Mouse (Mus musculus) frontal cortex, adult 2 months (tissue): Measurements from ENCODE around the gene Rnf40. TPM values are rescaled to one million over a fixed set of nuclear protein-coding genes. Genes with fewer than 3 reads are reported as not detected.
A peak's percentile ranks its signal among the peaks of the same experiment; 100 is the strongest.
"Not testable (repeated sequence)": the region's sequence is repeated elsewhere in the genome, so short reads cannot be mapped to it uniquely, and the experiment has no call there.

ENCODE experiments used
- DNase-seq, 2 experiments: peaks; one replicate each; pipeline ENCODE4 v3.0.0; 2022; ENCODE audit warnings: low spot score in 1 of 2; ENCODE audit errors: extremely low spot score in 1 of 2
- polyA plus RNA-seq: library from polyadenylated mRNA; depleted of rRNA; stranded (reverse); fragments of >200 nt; gene quantifications from 2 replicates; pipeline ENCODE4 v1.2.3, GENCODE M21; 2012

The Rnf40 gene
- polyA plus RNA-seq, 1 experiment = 54.0 TPM

DNA sequence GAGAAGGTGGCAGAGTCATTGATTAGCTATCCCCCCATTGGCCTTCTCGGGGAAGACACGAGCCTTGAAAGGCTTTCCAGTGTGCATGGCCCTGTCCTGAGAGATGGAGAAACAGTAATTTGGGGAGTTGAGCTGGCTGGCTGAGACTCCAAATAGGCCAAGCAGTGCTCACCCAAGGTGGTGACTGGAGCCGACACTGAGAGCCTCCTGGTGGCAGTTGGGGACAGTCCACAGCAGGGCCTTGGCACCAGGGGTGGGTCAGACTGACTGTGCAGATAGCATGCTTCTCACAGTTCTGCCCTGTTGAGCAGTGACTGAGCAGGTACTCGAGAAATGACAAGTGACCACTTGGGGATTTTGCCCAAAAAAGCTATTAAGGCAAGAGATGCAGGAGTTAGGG, 13.2 kb downstream of the Rnf40 start:
- no peak for DNase-seq

DNA sequence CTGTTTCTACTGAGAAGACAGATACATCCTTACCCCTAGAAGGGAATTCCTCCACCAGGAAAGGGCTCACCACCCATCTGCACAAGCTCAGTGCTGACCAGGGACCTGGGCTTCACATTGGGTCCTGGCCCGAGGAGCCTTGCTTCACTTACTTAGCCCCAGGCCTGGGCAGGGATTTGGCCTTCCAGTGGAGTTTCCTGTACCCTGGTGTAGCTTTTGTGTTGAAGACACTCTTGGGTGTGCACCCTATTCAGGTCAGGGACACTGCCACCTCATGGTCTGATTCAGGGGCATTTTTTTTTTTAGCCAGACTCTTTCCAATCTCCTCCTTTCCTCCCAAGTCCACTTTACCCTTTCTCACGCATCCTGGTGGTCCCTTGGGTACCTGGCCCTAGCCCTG, 14.3 kb downstream of the Rnf40 start:
- DNase-seq = no peak

DNA sequence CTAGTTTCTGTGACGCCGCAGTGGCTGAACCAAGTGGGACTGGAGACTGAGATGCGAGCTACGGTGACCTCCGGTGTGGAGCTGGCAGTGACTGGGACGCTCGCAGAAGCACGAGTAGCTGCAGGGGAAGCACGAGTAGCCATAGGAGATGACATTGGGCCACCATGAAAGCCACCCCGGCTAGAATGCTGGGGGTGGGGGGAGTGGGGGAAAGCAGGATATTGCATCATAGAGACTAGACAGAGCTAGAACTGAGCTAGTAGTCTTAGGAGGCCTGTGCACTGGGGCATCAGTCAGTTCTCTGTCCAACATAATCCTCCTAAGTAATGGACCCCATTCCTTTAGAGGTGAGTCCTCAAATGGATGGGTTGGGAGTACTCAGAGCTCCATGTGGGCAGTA, 15.7 kb downstream of the Rnf40 start:
- DNase-seq = no peak

DNA sequence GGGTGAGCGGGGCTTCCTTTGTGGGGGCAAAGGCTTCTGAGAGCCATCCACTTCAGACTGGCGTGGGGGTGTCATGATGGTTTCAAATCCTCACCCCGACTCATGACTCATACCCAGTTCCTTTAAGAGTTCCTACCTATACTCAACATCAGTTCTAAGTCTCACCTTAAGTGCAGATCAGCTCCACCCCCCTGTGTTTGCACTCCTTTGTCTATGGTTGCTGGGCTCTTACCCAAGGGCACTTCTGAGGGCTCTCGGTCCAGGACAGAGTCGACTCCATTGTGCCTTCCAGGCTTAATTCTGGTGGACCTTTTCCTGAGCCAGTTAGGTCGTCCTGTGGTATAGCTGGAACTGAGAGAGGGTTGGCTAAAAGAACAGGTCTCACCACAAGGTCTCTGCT, 18.6 kb downstream of the Rnf40 start:
- no peak for DNase-seq

DNA sequence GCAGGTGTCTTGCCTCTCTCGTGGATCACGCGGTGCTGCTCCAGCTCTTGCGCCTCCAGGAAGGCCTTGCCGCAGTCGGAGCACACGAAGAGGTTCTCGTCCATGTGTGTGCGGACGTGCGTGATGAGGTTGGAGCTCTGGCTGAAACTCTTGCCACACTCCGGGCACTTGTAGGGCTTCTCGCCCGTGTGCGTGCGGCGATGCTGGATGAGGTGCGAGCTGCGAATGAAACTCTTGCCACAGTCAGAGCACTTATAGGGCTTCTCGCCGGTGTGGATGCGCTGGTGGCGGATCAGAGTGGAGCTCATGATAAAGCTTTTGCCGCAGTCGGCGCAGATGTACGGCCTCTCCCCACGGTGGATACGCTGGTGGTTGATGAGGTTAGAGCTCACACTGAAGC, 22.4 kb downstream of the Rnf40 start:
- no peak for DNase-seq

DNA sequence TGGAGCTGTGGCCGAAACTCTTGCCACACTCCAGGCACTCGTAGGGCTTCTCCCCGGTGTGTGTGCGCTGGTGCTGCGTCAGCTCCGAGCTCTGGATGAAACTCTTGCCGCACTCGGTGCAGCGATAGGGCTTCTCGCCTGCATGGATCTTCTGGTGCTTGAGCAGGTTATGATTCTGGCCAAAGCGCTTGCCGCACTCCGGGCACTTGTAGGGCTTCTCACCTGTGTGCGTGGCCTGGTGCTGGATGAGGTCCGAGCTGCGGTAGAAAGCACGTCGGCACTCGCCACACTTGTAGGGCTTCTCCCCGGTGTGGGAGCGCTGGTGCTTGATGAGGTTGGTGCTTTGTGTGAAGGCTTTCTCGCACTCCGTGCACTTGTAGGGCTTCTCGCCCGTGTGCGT, 23.0 kb downstream of the Rnf40 start:
- no peak for DNase-seq

DNA sequence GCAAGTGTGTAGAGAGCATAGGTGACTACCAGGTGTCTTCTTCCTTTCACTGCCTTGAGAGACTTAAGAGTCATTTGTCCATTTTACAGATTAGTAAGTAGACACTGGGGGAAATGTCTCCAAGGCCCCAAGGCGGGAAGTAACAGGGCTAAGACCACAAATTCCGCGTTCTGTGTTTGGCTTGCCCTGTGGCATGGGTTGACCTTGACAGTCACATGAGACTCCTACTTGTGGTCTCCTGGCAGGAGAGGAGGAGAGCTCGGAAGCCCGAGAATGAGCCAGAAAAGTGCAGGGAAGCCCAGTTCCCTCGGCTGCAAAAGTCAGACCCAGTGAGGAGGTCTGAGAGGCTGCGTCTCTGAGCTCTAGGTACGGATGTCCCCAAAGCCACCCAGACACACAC, 24.9 kb downstream of the Rnf40 start:
- DNase-seq = no peak

DNA sequence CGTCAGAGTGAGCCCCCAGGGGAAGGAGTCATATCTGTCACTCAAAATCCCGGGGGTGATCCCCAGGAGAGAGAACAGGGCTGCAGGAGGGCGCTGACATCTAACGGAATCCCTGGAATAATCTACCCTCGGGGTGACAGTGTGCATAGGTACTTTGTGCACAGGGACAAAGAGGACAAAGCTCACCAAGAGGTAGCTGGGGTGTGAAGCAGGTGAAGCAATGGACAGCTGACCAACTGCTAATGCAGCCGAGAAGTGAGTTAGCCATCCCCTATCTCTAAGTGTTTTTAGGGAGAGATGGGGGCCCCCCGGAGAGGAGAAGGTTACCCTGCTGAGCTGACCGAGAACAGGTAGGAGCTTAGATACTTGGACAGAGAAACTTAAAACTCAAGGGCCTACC, 25.5 kb downstream of the Rnf40 start:
- no peak for DNase-seq

DNA sequence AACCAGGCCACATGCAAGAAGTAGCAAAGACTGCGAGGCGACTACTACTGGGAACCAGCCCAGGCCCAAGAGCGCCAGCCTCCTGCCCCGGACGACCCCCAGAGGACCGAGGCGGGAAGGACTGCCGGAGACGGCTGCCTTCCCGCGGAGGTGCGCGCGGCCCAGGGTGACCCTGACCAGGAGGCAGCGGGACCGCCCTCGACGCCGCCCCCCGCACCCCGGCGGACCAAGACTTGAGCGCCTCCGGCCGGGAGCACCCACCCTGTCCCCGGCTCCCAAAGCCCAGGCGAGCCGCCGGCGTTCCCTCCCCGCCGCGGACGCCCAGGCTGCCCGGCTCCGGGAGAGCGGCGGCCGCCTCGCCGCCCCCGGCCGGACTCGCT, 25.9 kb downstream of the Rnf40 start:
- DNase-seq = no peak

DNA sequence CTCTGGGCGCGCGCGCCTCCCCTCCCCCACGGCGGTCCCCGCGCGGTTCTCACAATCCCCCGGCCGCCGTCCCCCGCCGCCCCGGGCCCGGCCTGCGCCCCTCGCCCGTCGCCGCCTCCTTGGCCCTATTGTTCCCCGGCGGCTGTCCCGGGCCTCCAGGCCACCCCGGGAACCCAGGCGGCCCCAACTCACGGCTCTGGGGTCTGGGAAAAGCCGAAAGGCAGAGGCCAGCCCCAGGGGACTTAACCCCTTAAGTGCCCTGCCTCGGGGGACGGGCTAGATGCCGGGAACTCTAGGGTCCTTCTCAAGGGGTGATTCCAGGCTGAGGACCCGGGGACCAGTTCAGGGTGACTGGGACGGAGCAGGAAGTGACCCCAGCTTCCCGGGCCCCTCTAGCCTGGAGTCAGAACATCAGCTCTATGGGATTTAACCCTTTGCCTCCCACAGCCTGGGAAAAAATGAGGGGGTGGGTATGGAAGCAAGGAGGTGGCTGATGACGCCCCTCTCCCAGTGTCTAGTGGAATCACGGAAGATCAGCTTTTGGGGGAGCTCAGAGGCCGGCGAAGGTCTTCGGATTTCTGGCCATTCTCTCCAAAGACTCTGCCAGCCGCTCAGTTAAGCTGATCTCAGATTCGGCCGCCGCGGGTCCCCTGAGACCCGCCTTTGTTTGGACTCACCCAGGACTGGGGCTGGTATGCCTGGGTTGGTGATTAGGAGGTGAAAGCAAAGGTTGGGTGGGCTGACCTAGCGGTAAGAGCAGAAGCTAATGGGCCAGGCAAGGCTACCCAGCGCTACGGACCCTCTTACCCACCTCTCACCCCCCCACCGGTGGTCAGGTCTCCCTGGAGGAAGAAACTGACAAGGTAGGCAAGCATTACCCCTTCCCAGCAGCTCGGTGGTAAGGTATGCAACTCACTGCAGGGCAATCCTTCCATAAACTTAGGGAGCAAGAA, 26.6 kb downstream of the Rnf40 start, which contains the start of gene Zfp629:
Zfp629 (minus strand) TSS at position 907 of the 953 bp plus-strand sequence.
- peak; percentile 68 to 85 for DNase-seq

DNA sequence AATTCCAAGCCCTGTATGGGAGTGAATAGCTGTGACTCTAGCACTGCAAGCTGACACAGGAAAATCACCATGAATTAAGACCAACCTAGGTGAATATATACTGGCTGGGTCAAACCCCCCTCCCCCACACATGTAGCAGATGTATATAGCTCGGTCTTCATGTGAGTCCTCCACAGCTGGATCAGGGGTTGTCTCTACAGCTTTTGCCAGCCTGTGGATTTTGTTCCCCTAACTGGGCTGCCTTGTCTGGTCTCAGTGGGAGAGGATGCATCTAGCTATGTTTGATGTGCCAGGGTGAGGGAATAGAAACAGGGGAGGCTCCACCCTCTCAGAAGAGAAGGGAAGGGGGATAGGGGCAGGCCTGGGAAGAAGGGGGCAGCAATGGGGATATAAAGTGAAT, 27.8 kb downstream of the Rnf40 start:
- DNase-seq = no peak

DNA sequence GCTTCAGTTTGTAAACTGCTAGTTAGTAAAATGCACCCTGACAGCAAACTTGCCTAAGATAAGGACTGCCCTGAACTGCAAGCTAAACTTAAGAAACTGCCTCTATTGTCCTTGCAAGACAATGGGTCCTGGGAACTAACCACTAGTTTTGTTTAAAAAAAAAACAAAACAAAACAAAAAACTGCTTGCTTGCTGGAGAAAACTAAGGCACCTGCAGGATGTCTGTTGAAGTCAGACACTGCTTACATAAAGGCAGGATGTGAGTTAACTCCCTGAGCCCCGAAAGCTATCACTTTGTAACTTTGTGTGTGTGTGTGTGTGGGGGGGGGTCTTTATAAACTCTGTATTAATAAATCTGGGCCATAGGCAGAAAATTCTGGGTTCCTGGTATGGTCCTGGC, 28.3 kb downstream of the Rnf40 start:
- no peak for DNase-seq

DNA sequence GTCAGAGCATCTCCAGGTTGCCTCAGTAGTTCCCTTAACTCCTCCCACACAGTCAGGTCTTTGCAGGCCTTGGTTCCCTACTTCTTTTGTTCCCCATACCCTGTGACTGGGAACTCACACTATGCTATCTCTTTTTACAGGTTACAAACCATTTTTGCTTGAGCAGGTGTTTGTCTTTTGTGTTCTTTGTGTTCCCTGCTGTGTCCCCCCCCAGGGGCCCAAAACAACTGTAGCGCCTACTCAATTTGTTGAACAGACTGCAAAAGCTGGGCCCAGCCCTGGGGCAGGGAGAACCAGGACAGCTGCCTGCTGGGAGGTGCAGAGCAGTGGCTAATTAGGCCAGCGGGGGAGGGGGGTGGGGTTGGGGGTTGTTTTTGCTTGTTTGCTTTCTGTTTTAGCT, 29.4 kb downstream of the Rnf40 start:
- DNase-seq = no peak

DNA sequence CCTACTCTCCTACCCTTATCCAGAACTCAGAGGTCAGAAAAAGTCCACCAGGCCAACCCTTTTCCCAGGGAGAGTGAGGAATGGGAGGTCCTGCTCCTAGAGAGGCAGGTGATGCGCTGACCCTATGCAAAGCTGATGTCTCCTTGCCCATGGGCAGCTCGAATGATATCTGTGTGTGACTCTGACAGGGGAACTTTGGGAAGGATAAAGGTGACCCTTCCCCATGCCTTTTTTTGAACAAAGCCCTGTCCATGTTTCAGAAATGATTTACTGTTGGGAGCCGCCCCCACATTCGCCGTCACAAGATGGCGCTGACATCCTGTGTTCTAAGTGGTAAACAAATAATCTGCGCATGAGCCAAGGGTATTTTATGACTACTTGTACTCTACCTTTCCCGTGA, 29.8 kb downstream of the Rnf40 start:
- DNase-seq = not testable (repeated sequence)

DNA sequence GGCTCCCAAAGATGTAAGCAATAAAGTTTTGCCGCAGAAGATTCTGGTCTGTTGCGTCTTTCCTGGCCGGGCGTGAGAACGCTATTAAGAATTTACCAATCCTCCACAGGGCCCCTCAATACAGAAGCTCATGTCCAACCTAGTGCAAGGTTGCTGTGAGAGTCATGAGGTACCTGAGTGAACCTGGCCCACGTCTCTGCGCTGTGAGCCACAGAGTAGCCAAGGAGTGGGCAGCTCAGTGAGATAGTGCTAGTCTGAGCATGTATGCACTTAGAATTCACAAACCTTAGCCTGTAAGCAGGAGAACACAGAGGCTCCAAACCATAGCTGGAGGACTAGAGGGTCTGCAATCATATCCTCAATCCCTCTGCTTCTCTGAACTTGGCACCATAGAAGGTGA, 37.5 kb downstream of the Rnf40 start:
- no peak for DNase-seq

DNA sequence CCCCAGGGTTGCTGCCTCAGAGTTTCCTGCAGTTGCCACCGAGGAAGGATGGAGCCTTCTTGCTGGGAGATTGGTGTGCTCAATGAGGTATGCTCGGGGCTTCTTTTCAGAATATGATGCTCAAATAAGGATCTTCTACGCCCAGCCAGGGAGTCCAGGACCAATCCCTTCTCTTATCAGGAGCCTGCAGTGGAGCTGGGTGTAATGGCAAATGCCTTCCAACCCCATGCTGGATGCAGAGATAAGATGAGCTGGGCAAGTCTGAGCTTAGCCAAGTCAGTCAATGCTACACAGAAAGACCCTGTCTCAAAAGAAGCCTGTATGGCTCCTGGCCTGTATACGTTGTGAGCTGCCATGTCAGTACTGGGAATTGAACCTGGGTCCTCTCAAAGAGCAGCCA, 37.9 kb downstream of the Rnf40 start:
- DNase-seq = no peak

DNA sequence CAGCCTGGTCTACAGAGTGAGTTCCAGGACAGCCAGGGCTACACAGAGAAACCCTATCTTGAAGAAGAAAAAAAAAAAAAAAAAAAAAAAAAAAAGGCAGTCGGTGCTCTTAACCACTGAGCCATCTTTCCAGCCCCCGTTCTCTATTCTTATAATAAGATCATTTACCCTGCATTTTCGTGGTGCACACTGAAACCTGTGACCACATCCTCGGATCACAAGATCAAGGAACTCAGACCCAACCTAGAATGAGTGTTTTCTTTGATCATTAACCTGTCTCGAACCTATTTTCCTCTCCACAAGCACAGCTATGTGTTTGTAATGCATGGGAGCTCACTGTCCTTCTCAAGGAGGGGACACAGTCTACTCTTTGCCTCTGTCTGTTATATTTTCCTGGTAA, 40.1 kb downstream of the Rnf40 start:
- no peak for DNase-seq

DNA sequence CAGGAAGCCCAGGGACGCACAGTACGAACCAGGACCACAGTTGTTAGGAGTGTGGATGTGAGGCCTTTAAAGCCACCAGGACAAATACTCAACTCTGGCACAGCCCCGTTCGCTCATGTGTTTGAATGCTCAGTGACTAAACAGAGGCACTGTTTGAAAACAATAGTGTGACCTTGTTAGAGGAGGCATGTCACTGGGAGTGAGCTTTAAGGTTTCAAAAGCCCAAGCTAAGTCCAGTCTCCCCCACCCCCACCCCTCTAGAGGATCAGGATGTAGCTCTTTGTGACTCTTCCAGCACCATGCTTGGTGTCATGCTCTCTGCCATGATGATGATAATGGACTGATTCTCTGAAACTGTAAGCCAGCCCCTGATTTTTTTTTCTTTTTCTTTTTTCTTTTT, 42.8 kb downstream of the Rnf40 start:
- DNase-seq = no peak

DNA sequence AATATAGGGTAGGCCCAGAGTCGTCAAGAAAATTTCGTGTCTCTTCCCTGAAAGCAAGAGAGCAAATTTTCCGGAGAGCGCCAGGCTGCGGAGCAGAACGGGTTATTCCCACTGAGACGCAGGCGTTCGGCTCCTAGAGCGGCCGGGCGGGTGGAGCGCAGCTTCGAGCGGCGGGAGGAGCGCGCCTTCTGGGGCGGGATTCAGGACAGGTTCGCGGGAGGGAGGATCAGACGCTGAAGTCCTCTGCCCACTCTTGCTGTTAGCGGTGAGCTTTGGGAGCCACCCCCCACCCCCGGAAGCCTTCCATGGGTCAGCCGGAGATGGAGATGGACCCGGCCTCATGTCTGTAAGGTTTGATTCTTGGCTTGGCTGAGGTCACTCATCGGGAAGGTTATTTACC, 48.4 kb downstream of the Rnf40 start:
- DNase-seq = peak; percentile 49 to 82

DNA sequence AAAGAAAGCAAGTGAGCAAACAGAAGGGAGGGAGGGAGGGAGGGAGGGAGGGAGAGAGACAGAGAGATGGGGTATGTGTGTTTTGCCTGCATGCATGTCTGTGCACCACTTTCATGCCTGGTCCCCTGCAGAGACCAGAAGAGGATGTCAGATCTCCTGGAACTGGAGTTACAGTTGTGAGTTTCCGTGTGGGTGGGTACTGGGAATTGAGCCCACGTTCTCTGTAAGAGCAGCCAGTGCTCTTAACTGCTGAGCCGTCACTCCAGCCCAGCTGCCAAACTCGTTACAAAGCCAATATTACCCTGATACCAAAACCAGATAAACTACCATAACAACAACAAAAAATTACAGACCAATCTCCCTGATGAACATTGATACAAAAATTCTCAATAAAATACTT, 52.7 kb downstream of the Rnf40 start:
- DNase-seq = peak in 1 of 2 experiments; percentile 17

DNA sequence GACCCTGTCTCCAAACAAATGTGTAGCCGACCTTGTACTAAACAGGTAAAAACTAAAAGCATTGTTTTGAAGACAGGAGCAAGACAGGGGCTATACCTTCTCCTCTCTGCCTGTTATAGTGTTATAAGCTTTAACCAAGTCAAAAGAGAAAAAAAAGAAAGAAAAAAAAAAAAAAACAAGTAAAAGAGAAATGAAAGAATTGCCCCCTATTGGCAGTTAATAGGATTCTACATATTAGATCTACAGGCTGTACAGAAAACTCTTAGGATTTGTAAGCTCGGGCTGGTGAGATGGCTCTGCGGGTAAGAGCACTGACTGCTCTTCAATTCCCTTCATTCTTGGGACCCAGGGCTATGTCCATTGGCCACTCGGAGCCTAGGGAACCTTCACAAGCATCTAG, 53.7 kb downstream of the Rnf40 start:
- no peak for DNase-seq

DNA sequence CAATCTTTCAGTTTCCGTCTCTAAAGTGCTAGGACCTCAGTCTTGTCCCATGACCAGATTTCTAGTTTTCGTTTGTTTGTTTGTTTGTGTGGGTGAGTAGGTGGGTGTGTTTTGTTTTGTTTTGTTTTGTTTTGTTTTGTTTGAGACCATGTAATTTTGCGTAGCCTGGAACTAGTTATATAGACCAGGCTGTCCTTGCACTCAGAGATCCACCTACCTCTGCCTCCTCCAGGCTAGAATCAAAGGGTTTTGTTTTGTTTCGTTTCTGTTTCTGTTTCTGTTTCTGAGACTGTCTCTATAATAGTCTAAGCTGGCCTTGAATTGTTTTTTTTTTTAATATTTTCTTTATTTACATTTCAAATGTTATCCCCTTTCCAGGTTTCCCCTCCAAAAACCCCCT, 57.8 kb downstream of the Rnf40 start:
- no peak for DNase-seq

DNA sequence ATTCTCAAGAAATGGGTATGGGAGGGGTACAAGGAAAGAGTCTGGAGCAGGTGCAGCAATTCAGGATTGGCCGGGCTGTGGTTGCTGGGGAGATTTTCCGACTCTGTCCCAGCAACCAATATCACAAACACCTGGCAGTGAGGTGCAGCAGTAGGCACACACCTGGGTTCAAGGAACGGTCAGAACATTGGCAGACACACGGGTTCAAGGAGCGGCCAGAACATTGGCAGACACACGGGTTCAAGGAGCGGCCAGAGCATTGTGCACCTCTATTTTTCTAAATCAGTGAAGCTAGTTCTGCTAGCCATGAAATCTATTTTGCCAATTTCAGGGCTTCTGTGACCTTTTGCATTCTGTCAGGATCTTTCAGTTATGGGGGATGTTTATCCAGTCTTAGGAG, 59.0 kb downstream of the Rnf40 start:
- not testable (repeated sequence) for DNase-seq
